Mouse (Mus musculus) lung, embryonic 14.5 days (tissue): ENCODE data around the gene Serpinb1a. TPM values are rescaled to one million over a fixed set of nuclear protein-coding genes. Genes with fewer than 3 reads are reported as not detected.
"Not testable (repeated sequence)": the region's sequence is repeated elsewhere in the genome, so short reads cannot be mapped to it uniquely, and the experiment has no call there.

Experiments
- ATAC-seq: fragments of 200-750 bp; cut with Nextera tagmentation; 2 replicates; pipeline ENCODE4 v1.8.0; 2017; ENCODE audit warnings: mild to moderate bottlenecking, moderate TSS enrichment, moderate library complexity; ENCODE audit not compliant: insufficient read depth
- DNase-seq: peaks from one replicate; pipeline ENCODE4 v3.0.0-alpha.2; 2015
- H3K27ac ChIP-seq: fragments of 300-500 bp; sonication (generic); 2 replicates; pipeline ENCODE4 v1.5.1; 2014; ENCODE audit warnings: low read depth, mild to moderate bottlenecking, moderate library complexity
- H3K27me3 ChIP-seq: fragments of 300-500 bp; sonication (generic); 2 replicates; pipeline ENCODE4 v1.6.1; 2014; ENCODE audit warnings: low read length, control low read depth; ENCODE audit not compliant: insufficient read depth
- H3K36me3 ChIP-seq: fragments of 300-500 bp; sonication (generic); 2 replicates; pipeline ENCODE4 v1.6.1; 2014; ENCODE audit warnings: control low read depth; ENCODE audit not compliant: insufficient read depth
- H3K4me1 ChIP-seq: fragments of 300-500 bp; sonication (generic); 2 replicates; pipeline ENCODE4 v1.6.1; 2014; ENCODE audit warnings: antibody characterized with exemption, control low read depth; ENCODE audit not compliant: insufficient read depth
- H3K4me2 ChIP-seq: fragments of 300-500 bp; sonication (generic); 2 replicates; pipeline ENCODE4 v1.6.1; 2014; ENCODE audit warnings: mild to moderate bottlenecking
- H3K4me3 ChIP-seq: fragments of 300-500 bp; sonication (generic); 2 replicates; pipeline ENCODE4 v1.5.1; 2014; ENCODE audit warnings: low read depth, low read length
- H3K9ac ChIP-seq: fragments of 300-500 bp; sonication (generic); 2 replicates; pipeline ENCODE4 v1.6.1; 2014
- H3K9me3 ChIP-seq: fragments of 300-500 bp; sonication (generic); 2 replicates; pipeline ENCODE4 v1.6.1; 2016; ENCODE audit warnings: low read depth, low read length, control low read depth
- CTCF ChIP-seq: IDR thresholded peaks from 2 replicates; pipeline ENCODE4 v1.5.1; 2016; ENCODE audit warnings: antibody characterized with exemption, low read depth
- WGBS: fragments of 180-500 bp; shearing (Covaris S2); extraction: QIAGEN DNeasy Blood & Tissue Kit; methylation state at CpG from one replicate; pipeline ENCODE4 v1.1.7; 2014; 5-methylcytosine and 5-hydroxymethylcytosine counted together
- polyA plus RNA-seq: library from polyadenylated mRNA; unstranded; fragments of >200 nt; fragmentation: Nextera tagmentation; extraction: Ambion mirVana; gene quantifications from 2 replicates; pipeline ENCODE4 v1.2.1, GENCODE M21; 2014

Serpinb1a gene
- polyA plus RNA-seq, 1 experiment from 2014 or later = 5.1 TPM

- 71% methylated on average over 5 of the region's 5 CpGs for WGBS
- TF ChIP-seq CTCF = no peak
Observed at GRCm38 (mm10) chr13:32868843-32869242, 17.9 kb upstream of the Serpinb1a start.

GRCm38 (mm10) chr13:32868233-32868632 lies 17.2 kb upstream of the Serpinb1a start:
- not testable (repeated sequence) for H3K27ac ChIP-seq, DNase-seq, H3K27me3 ChIP-seq, H3K9ac ChIP-seq, H3K36me3 ChIP-seq, H3K4me2 ChIP-seq, H3K4me3 ChIP-seq, H3K9me3 ChIP-seq, H3K4me1 ChIP-seq, ATAC-seq
- WGBS = 78% methylated on average over 4 of the region's 4 CpGs

More at GRCm38 (mm10) chr13:32868843-32869242, 17.9 kb upstream of the Serpinb1a start:
- no peak for ATAC-seq
- H3K27ac ChIP-seq = no peak overlapping the region
- H3K4me3 ChIP-seq = no peak overlapping the region
- no peak overlapping the region for H3K9ac ChIP-seq
- H3K4me2 ChIP-seq = no peak overlapping the region
- no peaks in the 10 kb centered on the region for H3K27me3 ChIP-seq
- H3K36me3 ChIP-seq = no peaks in the 10 kb centered on the region
- H3K9me3 ChIP-seq = no peaks in the 10 kb centered on the region
- DNase-seq = no peak
- H3K4me1 ChIP-seq = no peaks in the 10 kb centered on the region

- no peak for DNase-seq
Observed at GRCm38 (mm10) chr13:32867030-32867429, 16.0 kb upstream of the Serpinb1a start.

GRCm38 (mm10) chr13:32866484-32866883 lies 15.5 kb upstream of the Serpinb1a start:
- Histone ChIP-seq H3K4me1 (no peaks in the 10 kb centered on the region), H3K4me2 (no peak overlapping the region), H3K27ac (no peak overlapping the region), H3K9ac (no peak overlapping the region), H3K4me3 (no peak overlapping the region), H3K36me3 (no peaks in the 10 kb centered on the region), H3K27me3 (no peaks in the 10 kb centered on the region), H3K9me3 (no peaks in the 10 kb centered on the region)
- peak; percentile 90 for TF ChIP-seq CTCF
- peak; percentile 75; the same call in 1 of the 2 replicates for ATAC-seq
- DNase-seq = peak; percentile 88
- 3% methylated on average over 9 of the region's 9 CpGs for WGBS

More at GRCm38 (mm10) chr13:32867030-32867429, 16.0 kb upstream of the Serpinb1a start:
- TF ChIP-seq CTCF = no peak
- Histone ChIP-seq H3K27me3 (no peaks in the 10 kb centered on the region), H3K4me1 (no peaks in the 10 kb centered on the region), H3K36me3 (no peaks in the 10 kb centered on the region), H3K9me3 (no peaks in the 10 kb centered on the region), H3K9ac (no peak overlapping the region), H3K27ac (no peak overlapping the region), H3K4me3 (no peak overlapping the region), H3K4me2 (no peak overlapping the region)
- ATAC-seq = no peak
- WGBS = 61% methylated on average over 2 of the region's 2 CpGs

- H3K36me3 ChIP-seq = no peaks in the 10 kb centered on the region
- H3K27ac ChIP-seq = no peak overlapping the region
- no peaks in the 10 kb centered on the region for H3K27me3 ChIP-seq
- no peaks in the 10 kb centered on the region for H3K9me3 ChIP-seq
- no peak overlapping the region for H3K4me3 ChIP-seq
- peak; percentile 18 for DNase-seq
- TF ChIP-seq CTCF = peak; percentile 53
- no peak overlapping the region for H3K4me2 ChIP-seq
- no peak overlapping the region for H3K9ac ChIP-seq
- WGBS = 52% methylated on average over 2 of the region's 2 CpGs
- no peaks in the 10 kb centered on the region for H3K4me1 ChIP-seq
- no peak for ATAC-seq
Observed at GRCm38 (mm10) chr13:32865591-32865990, 14.6 kb upstream of the Serpinb1a start.

GRCm38 (mm10) chr13:32864529-32864928 lies 13.5 kb upstream of the Serpinb1a start:
- not testable (repeated sequence) for H3K9me3 ChIP-seq, H3K27ac ChIP-seq, H3K36me3 ChIP-seq, H3K9ac ChIP-seq, H3K4me1 ChIP-seq, ATAC-seq, H3K27me3 ChIP-seq, DNase-seq, H3K4me2 ChIP-seq, H3K4me3 ChIP-seq
- WGBS = 76% methylated on average over 2 of the region's 3 CpGs

- ATAC-seq = no peak
- Histone ChIP-seq H3K27ac (no peak overlapping the region), H3K9me3 (no peaks in the 10 kb centered on the region), H3K4me3 (no peak overlapping the region), H3K4me2 (no peak overlapping the region), H3K36me3 (no peaks in the 10 kb centered on the region), H3K27me3 (no peaks in the 10 kb centered on the region), H3K9ac (no peak overlapping the region), H3K4me1 (no peaks in the 10 kb centered on the region)
- no peak for TF ChIP-seq CTCF
- DNase-seq = no peak
Observed at GRCm38 (mm10) chr13:32863456-32863855, 12.5 kb upstream of the Serpinb1a start.

- DNase-seq (no peak), ATAC-seq (no peak)
- Histone ChIP-seq H3K4me3 (no peak overlapping the region), H3K4me2 (no peak overlapping the region), H3K9ac (no peak overlapping the region), H3K36me3 (no peaks in the 10 kb centered on the region), H3K27me3 (no peaks in the 10 kb centered on the region), H3K27ac (no peak overlapping the region), H3K4me1 (no peaks in the 10 kb centered on the region), H3K9me3 (no peaks in the 10 kb centered on the region)
- TF ChIP-seq CTCF = no peak
- 65% methylated on average over 3 of the region's 3 CpGs for WGBS
Observed at GRCm38 (mm10) chr13:32860821-32861220, 9.8 kb upstream of the Serpinb1a start.
